Mouse (Mus musculus) G1E (cell line): Measurements from ENCODE around the gene Ccdc117.

Experiments
- CTCF ChIP-seq: IDR thresholded peaks from 2 replicates; pipeline ENCODE4 v1.5.1; 2012; ENCODE audit warnings: low read depth, low read length, inconsistent platforms, mixed read lengths
- GATA1 ChIP-seq: IDR thresholded peaks from 2 replicates; pipeline ENCODE4 v1.6.1; 2012; ENCODE audit warnings: borderline replicate concordance, low read length, inconsistent platforms, mixed read lengths
- GATA2 ChIP-seq: IDR thresholded peaks from 2 replicates; pipeline ENCODE4 v1.6.1; 2012; ENCODE audit warnings: low read depth, low read length, inconsistent platforms, borderline replicate concordance
- TAL1 ChIP-seq: conservative IDR thresholded peaks from 2 replicates; pipeline ENCODE4 v1.6.1; 2012; ENCODE audit warnings: low read depth, low read length, inconsistent platforms, mixed read lengths

- TF ChIP-seq CTCF (no peak), GATA1 (no peak), GATA2 (no peak), TAL1 (no peak)
Measured at GRCm38 (mm10) chr11:5543281-5543680, 1.3 kb upstream of the Ccdc117 start.
